Mouse (Mus musculus): ENCODE results near the gene Slc10a4. TPM values are rescaled to one million over a fixed set of nuclear protein-coding genes. Genes with fewer than 3 reads are reported as not detected.

Slc10a4 gene
- polyA plus RNA-seq, 1 experiment = 0.35 TPM

- Histone ChIP-seq H3K27me3 (ENCODE audit: control insufficient read depth, insufficient read depth, insufficient read length) (no peaks in the 10 kb centered on the region), H3K36me3 (ENCODE audit: control insufficient read depth, insufficient read depth) (peaks cover 16% of the 10 kb centered on the region), H3K79me2 (ENCODE audit: control insufficient read depth, insufficient read depth) (no peaks in the 10 kb centered on the region), H3K4me2 (ENCODE audit: low read depth) (no peak overlapping the region), H3K4me3 (no peak overlapping the region), H3ac (ENCODE audit: control insufficient read depth, insufficient read length) (no peak overlapping the region)
- TF ChIP-seq E2F4 (IDR thresholded peaks at IDR 0.05; ENCODE audit: insufficient read depth) (no peak), MYOG (IDR thresholded peaks at IDR 0.05; ENCODE audit: control insufficient read depth in 1 of 3, insufficient read depth in 1 of 3, insufficient read length in 2 of 3, low read depth in 2 of 3) (no peak), TCF12 (IDR thresholded peaks at IDR 0.05; ENCODE audit: insufficient read depth, poor library complexity, severe bottlenecking) (no peak), REST (IDR thresholded peaks at IDR 0.05; ENCODE audit: insufficient read depth, insufficient read length) (no peak), TCF3 (IDR thresholded peaks at IDR 0.05; ENCODE audit: insufficient read length, low read depth) (no peak), USF1 (IDR thresholded peaks at IDR 0.05; ENCODE audit: low read depth) (no peak), CEBPB (IDR thresholded peaks at IDR 0.05; ENCODE audit: insufficient read depth, poor library complexity, severe bottlenecking) (no peak), MYOD1 (IDR thresholded peaks at IDR 0.05; ENCODE audit: control insufficient read depth in 1 of 3, insufficient read length in 2 of 3, low read depth in 2 of 3) (no peak)
Measured at GRCm38 (mm10) chr5:73023801-73024200, 17.1 kb downstream of the Slc10a4 start.

- H3K27me3 ChIP-seq (ENCODE audit: control insufficient read depth, insufficient read depth, insufficient read length) = no peaks in the 10 kb centered on the region
- no peak overlapping the region for H3K4me2 ChIP-seq (ENCODE audit: low read depth)
- H3K4me3 ChIP-seq = no peak overlapping the region
- TF ChIP-seq TCF12 (IDR thresholded peaks at IDR 0.05; ENCODE audit: insufficient read depth, poor library complexity, severe bottlenecking) (no peak), TCF3 (IDR thresholded peaks at IDR 0.05; ENCODE audit: insufficient read length, low read depth) (no peak), POLR2A (IDR thresholded peaks at IDR 0.05; ENCODE audit: insufficient read length, low read depth) (no peak), SRF (IDR thresholded peaks at IDR 0.05; ENCODE audit: control insufficient read depth, insufficient read length, low read depth) (no peak), REST (IDR thresholded peaks at IDR 0.05; ENCODE audit: insufficient read depth, insufficient read length) (no peak), POLR2AphosphoS2 (IDR thresholded peaks at IDR 0.05; ENCODE audit: insufficient read length, low read depth) (no peak), USF1 (IDR thresholded peaks at IDR 0.05; ENCODE audit: low read depth) (no peak), MAX (IDR thresholded peaks at IDR 0.05; ENCODE audit: low read depth) (no peak), CEBPB (IDR thresholded peaks at IDR 0.05; ENCODE audit: insufficient read depth, poor library complexity, severe bottlenecking) (no peak), E2F4 (IDR thresholded peaks at IDR 0.05; ENCODE audit: insufficient read depth) (no peak), MYOD1 (IDR thresholded peaks at IDR 0.05; ENCODE audit: control insufficient read depth in 1 of 3, insufficient read length in 2 of 3, low read depth in 2 of 3) (no peak), MYOG (IDR thresholded peaks at IDR 0.05; ENCODE audit: control insufficient read depth in 1 of 3, insufficient read depth in 1 of 3, insufficient read length in 2 of 3, low read depth in 2 of 3) (no peak)
- H3K36me3 ChIP-seq (ENCODE audit: control insufficient read depth, insufficient read depth) = peaks cover 24% of the 10 kb centered on the region
- H3ac ChIP-seq (ENCODE audit: control insufficient read depth, insufficient read length) = no peak overlapping the region
- H3K79me2 ChIP-seq (ENCODE audit: control insufficient read depth, insufficient read depth) = no peaks in the 10 kb centered on the region
Measured at GRCm38 (mm10) chr5:73028646-73029045, 22.0 kb downstream of the Slc10a4 start.

- Histone ChIP-seq H3K79me2 (ENCODE audit: control insufficient read depth, insufficient read depth) (no peaks in the 10 kb centered on the region), H3K4me2 (ENCODE audit: low read depth) (no peak overlapping the region), H3K4me3 (no peak overlapping the region), H3K27me3 (ENCODE audit: control insufficient read depth, insufficient read depth, insufficient read length) (no peaks in the 10 kb centered on the region), H3ac (ENCODE audit: control insufficient read depth, insufficient read length) (no peak overlapping the region), H3K36me3 (ENCODE audit: control insufficient read depth, insufficient read depth) (peaks cover 21% of the 10 kb centered on the region)
- TF ChIP-seq USF1 (IDR thresholded peaks at IDR 0.05; ENCODE audit: low read depth) (no peak), POLR2AphosphoS2 (IDR thresholded peaks at IDR 0.05; ENCODE audit: insufficient read length, low read depth) (no peak), TCF12 (IDR thresholded peaks at IDR 0.05; ENCODE audit: insufficient read depth, poor library complexity, severe bottlenecking) (no peak), POLR2A (IDR thresholded peaks at IDR 0.05; ENCODE audit: insufficient read length, low read depth) (no peak)
Measured at GRCm38 (mm10) chr5:73032481-73032880, 25.8 kb downstream of the Slc10a4 start.

- H3K4me3 ChIP-seq = no peak overlapping the region
- TF ChIP-seq TCF12 (IDR thresholded peaks at IDR 0.05; ENCODE audit: insufficient read depth, poor library complexity, severe bottlenecking) (no peak), CEBPB (IDR thresholded peaks at IDR 0.05; ENCODE audit: insufficient read depth, poor library complexity, severe bottlenecking) (no peak), POLR2A (IDR thresholded peaks at IDR 0.05; ENCODE audit: insufficient read length, low read depth) (no peak), MYOG (IDR thresholded peaks at IDR 0.05; ENCODE audit: control insufficient read depth in 1 of 3, insufficient read depth in 1 of 3, insufficient read length in 2 of 3, low read depth in 2 of 3) (no peak), E2F4 (IDR thresholded peaks at IDR 0.05; ENCODE audit: insufficient read depth) (no peak), TCF3 (IDR thresholded peaks at IDR 0.05; ENCODE audit: insufficient read length, low read depth) (no peak), SRF (IDR thresholded peaks at IDR 0.05; ENCODE audit: control insufficient read depth, insufficient read length, low read depth) (no peak), REST (IDR thresholded peaks at IDR 0.05; ENCODE audit: insufficient read depth, insufficient read length) (no peak), MYOD1 (IDR thresholded peaks at IDR 0.05; ENCODE audit: control insufficient read depth in 1 of 3, insufficient read length in 2 of 3, low read depth in 2 of 3) (no peak), USF1 (IDR thresholded peaks at IDR 0.05; ENCODE audit: low read depth) (no peak), MAX (IDR thresholded peaks at IDR 0.05; ENCODE audit: low read depth) (no peak), POLR2AphosphoS2 (IDR thresholded peaks at IDR 0.05; ENCODE audit: insufficient read length, low read depth) (no peak)
- H3K79me2 ChIP-seq (ENCODE audit: control insufficient read depth, insufficient read depth) = no peaks in the 10 kb centered on the region
- no peak overlapping the region for H3ac ChIP-seq (ENCODE audit: control insufficient read depth, insufficient read length)
- H3K4me2 ChIP-seq (ENCODE audit: low read depth) = no peak overlapping the region
- H3K36me3 ChIP-seq (ENCODE audit: control insufficient read depth, insufficient read depth) = peaks cover 17% of the 10 kb centered on the region
- no peaks in the 10 kb centered on the region for H3K27me3 ChIP-seq (ENCODE audit: control insufficient read depth, insufficient read depth, insufficient read length)
Measured at GRCm38 (mm10) chr5:73044055-73044454, 37.4 kb downstream of the Slc10a4 start.

- H3K4me2 ChIP-seq (ENCODE audit: low read depth) = no peak overlapping the region
- peaks cover 20% of the 10 kb centered on the region for H3K36me3 ChIP-seq (ENCODE audit: control insufficient read depth, insufficient read depth)
- H3ac ChIP-seq (ENCODE audit: control insufficient read depth, insufficient read length) = no peak overlapping the region
Measured at GRCm38 (mm10) chr5:73047651-73048245, 41.1 kb downstream of the Slc10a4 start.

More at GRCm38 (mm10) chr5:73047651-73048245, 41.1 kb downstream of the Slc10a4 start:
- no peak for TF ChIP-seq POLR2AphosphoS2 (IDR thresholded peaks at IDR 0.05; ENCODE audit: insufficient read length, low read depth)
- TF ChIP-seq SRF (IDR thresholded peaks at IDR 0.05; ENCODE audit: control insufficient read depth, insufficient read length, low read depth) = no peak
- no peak for TF ChIP-seq MAX (IDR thresholded peaks at IDR 0.05; ENCODE audit: low read depth)
- TF ChIP-seq TCF3 (IDR thresholded peaks at IDR 0.05; ENCODE audit: insufficient read length, low read depth) = no peak
- no peak for TF ChIP-seq MYOD1 (IDR thresholded peaks at IDR 0.05; ENCODE audit: control insufficient read depth in 1 of 3, insufficient read length in 2 of 3, low read depth in 2 of 3)
- no peak for TF ChIP-seq POLR2A (IDR thresholded peaks at IDR 0.05; ENCODE audit: insufficient read length, low read depth)
- no peak for TF ChIP-seq CEBPB (IDR thresholded peaks at IDR 0.05; ENCODE audit: insufficient read depth, poor library complexity, severe bottlenecking)
- no peak for TF ChIP-seq MYOG (IDR thresholded peaks at IDR 0.05; ENCODE audit: control insufficient read depth in 1 of 3, insufficient read depth in 1 of 3, insufficient read length in 2 of 3, low read depth in 2 of 3)
- no peak for TF ChIP-seq TCF12 (IDR thresholded peaks at IDR 0.05; ENCODE audit: insufficient read depth, poor library complexity, severe bottlenecking)
- no peak for TF ChIP-seq USF1 (IDR thresholded peaks at IDR 0.05; ENCODE audit: low read depth)
- TF ChIP-seq REST (IDR thresholded peaks at IDR 0.05; ENCODE audit: insufficient read depth, insufficient read length) = no peak
- TF ChIP-seq E2F4 (IDR thresholded peaks at IDR 0.05; ENCODE audit: insufficient read depth) = no peak
- H3K79me2 ChIP-seq (ENCODE audit: control insufficient read depth, insufficient read depth) = no peaks in the 10 kb centered on the region
- H3K4me3 ChIP-seq = no peak overlapping the region
- H3K27me3 ChIP-seq (ENCODE audit: control insufficient read depth, insufficient read depth, insufficient read length) = no peaks in the 10 kb centered on the region
